Mouse (Mus musculus): ENCODE data around the gene Zfp57. TPM values are rescaled to one million over a fixed set of nuclear protein-coding genes. Genes with fewer than 3 reads are reported as not detected.

The Zfp57 gene
- total RNA-seq, 2 experiments from 2014 or later: 0.78 to 0.82 TPM

DNA sequence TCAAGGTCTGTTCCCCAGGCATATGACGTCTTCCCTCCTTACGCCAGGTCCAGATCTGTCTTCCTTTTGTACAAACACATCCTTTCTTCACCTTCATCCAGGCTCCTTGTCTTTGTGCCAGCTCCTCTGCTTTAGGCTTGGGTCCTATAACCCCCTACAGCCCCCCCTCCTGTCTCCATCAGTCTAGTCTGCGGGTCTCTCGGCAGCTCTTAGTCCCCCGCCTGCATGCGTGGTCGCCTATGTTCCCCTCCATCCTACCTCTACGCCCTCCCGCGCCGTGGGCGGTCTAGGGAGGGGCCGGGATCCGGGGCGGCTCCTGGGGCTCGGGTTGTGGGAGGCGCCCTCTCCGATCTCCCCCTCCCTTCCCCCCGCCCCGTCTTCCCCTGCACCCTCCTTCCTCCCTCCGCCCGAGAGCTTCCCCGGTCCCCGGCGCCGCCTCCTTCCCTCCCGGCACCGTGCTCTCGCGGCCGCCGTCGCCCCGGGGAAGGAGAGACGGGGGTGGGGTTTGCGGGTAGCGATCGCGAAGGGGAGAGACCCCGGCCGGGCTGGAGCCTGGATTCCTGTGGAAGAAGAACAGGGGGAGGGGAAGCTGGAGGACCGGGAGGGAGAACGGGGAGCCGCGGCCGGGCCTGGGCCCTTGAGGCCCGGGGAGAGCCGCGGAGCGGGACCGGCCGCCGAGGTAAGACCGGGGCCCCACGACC is 44.8 kb downstream of the Zfp57 start, which contains the start of gene Gabbr1:
Gene Gabbr1 (plus strand): TSS at position 356 of the 701 bp plus-strand sequence.
- peak; percentile 84 for DNase-seq

DNA sequence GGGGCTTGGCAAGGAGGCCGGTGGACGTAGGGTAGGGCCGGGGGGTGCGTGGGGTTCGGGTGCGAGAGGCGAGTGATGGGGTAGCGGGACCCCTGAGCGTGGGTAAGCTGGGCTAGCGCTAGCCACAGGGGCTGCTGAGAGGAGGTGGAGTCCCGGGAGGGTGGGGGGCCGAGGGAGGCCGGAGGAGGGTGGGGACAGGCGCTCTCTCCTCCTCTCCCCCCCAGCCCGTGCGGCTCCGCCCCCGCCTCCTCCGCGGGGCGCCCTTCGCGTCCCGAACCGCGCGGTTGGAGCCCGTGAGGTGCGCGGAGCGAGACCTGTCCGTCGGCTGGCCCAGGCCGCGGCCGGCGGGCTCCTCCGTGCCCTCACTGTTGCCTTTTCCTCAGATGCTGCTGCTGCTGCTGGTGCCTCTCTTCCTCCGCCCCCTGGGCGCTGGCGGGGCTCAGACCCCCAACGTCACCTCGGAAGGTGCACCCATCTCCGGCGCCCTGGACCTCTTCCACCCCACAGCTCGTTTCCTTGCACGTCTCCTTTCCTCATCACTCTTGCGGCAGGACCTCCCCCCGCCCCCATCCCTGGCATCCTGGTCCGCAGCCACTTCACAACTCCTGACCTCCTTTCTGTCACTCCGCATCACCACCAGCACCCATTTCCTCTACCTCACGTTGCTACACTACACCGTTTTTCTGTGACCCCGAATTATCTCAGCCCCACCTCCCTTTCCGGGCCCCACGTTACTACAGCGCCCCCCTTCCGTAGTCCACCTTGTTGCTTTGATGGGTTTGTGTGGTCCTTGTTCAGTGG is 45.5 kb downstream of the Zfp57 start:
- DNase-seq: peak; percentile 64

DNA sequence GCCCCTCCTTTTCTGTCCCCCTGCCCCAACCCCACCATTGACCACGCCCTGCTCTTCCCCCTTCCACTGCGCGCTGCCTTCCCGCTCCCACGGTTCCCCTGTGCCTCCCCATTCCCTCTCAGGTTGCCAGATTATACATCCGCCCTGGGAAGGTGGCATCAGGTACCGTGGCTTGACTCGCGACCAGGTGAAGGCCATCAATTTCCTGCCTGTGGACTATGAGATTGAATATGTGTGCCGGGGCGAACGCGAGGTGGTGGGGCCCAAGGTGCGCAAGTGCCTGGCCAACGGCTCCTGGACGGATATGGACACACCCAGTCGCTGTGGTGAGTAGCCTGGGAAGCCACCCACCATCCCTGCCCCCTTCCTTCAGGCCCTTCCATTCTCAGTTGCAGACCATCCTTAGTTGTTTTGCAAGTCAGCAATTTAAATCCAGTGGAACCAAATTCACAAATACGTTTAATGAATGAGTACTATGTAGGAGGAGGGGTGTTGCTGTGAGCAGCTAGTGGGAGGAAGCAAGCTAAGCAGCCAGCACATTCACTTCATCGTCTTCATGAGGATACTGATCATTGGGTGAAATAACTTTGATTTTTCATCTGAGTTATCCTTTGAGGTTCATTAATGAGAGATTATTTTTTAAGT is 46.5 kb downstream of the Zfp57 start:
- no peak for DNase-seq

DNA sequence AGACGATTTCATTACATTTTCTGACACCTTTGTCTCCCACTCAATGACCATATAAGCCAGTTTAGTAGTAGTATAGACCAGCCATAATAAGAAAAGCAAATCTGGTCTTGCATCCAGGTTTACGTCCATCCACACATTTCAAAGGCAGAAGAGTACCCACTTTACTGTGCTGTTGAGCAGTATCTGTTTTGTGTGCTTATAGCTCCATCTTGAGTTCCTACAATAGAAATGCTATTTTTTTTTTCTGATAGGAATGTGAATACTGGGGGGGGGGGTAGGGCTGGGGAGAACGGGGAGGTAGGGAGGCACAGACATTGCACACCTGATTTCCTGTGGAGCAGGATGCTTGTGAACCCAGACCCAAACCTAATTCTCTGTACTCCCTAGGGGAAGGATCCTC is 47.0 kb downstream of the Zfp57 start:
- no peak for DNase-seq

DNA sequence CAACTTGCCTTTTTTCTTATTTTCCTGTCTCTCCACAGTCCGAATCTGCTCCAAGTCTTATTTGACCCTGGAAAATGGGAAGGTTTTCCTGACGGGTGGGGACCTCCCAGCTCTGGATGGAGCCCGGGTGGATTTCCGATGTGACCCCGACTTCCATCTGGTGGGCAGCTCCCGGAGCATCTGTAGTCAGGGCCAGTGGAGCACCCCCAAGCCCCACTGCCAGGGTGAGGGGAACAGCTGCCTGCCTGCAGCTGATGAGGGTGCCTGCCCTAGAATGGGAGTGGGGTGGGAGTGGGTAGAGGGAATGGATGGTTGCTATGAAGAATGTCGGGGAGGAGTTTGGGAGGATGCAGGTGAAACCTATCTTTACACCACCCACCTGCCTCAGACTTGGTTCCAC is 47.4 kb downstream of the Zfp57 start:
- no peak for DNase-seq

DNA sequence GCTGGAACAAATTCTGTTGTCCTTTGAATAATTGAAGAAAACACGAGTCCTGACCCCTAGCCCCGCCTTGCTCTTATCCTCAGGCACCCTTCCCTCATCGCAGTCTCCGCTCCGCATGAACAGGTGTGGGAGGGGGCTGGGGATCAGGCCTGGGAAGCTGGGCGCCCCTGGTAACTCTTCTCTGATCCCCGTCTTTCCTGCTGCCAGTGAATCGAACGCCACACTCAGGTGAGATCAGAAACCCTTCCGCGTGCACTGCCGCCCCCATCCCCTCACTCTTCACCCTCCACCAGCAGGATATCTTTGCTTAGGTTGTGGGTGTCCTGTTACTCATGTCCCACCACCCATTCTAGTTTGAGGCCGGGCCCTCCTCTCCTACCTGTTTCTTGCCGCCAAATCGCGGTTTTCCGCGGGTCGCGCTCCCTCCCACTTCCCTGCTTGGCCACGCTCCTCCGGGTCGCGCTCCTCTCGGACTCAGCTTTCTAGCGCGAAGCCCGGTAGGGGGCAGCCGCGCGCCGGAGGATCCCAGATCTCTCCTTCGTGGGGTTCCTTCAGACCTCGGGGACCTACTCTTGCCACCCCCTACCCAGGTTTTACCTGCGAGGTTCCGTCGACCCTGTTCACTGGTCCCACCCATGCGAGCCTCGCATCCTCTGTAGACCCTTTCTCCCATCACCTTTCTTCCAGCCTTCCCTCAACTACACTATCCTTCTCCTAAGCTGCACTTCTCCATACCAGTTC is 48.8 kb downstream of the Zfp57 start:
- peak; percentile 43 for DNase-seq

DNA sequence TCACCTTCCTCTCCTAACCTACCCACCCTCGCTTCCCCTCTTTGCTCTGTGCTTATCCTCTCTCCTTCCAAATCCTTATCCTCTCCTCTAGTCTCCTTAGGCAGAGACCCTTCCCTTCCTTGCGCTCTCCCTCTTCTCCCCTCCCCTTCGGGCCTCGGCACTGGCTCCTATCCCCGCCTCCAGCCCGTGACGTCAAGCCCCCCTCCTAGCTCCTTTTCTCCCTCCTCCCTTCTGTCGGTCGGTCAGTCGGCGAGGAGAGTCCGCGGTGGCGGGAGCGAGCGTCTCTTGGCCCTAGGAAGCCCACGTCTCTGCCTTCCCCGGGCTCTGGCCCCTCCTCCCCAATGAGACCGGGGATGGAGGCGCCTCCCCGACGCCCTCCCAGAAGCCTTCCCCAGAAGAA is 49.4 kb downstream of the Zfp57 start:
- DNase-seq: peak; percentile 70

DNA sequence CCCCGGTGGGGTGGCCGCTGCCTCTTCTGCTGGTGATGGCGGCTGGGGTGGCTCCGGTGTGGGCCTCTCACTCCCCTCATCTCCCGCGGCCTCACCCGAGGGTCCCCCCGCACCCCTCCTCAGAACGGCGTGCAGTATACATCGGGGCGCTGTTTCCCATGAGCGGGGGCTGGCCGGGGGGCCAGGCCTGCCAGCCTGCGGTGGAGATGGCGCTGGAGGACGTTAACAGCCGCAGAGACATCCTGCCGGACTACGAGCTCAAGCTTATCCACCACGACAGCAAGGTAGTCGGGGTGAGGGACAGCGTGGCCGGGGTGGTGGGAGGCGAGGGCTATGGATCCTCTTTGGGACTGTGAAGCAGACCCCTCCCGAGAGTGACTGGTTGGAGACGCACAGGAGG is 49.9 kb downstream of the Zfp57 start:
- DNase-seq: no peak

DNA sequence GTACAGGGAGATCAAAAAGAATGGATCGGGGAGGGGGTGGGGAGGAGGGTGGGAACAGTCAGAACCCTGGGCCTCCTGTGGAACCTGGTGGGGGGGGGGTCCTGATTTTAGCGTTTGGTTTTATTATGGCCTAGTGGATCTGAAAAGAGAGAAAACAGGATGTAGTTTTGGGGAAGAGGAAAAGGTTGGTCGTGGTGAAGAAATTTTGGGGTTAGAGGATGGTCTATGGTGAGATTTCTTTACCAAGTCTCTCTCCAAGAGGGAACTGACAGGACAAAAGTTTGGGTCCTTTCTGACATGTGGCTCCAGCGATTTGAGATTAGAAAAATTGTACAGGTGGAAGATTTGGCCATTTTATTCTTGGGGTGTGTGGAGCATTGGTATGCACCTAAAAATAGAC is 50.8 kb downstream of the Zfp57 start:
- no peak for DNase-seq

DNA sequence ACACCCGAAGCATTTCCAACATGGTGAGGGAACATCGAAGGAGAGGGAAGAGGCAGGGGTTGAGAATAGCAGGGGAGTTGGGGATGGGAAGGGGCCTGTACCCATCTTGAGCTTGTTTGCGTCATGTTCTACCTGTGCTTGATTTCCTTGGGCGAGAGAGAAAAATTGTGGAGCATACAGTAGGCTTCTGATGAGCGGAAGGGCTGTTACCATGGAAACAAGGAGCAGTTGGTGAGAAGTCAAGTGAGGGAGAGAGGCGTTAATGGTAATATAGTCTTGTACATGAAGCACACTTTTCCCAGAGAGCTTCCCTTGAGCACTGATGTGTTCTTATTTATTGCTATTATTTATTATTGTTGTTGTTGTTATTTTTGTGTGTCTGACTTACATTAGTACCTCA is 56.0 kb downstream of the Zfp57 start:
- DNase-seq: no peak

Other genes with a start within 250 kb of the Zfp57 start
- gene H2-M10.5, start 228.3 kb upstream of the Zfp57 start, total RNA-seq (2021): not detected
- not detected for gene H2-M10.6, start 189.0 kb upstream of the Zfp57 start, total RNA-seq (2021)
- gene Trim26, start 164.0 kb upstream of the Zfp57 start, total RNA-seq (2021): 10 to 100 TPM; 15.2 to 16.7 TPM
- not detected for gene Trim15, start 134.0 kb upstream of the Zfp57 start, total RNA-seq (2021)
- gene Trim10, start 131.6 kb upstream of the Zfp57 start, total RNA-seq (2021): under 1 TPM in 1 of 2 experiments, not detected in 1; 0.16 TPM
- gene Trim40, start 111.0 kb upstream of the Zfp57 start, total RNA-seq (2021): not detected
- gene Trim31, start 103.0 kb upstream of the Zfp57 start, total RNA-seq (2021): not detected
- under 1 TPM in 1 of 2 experiments, not detected in 1; 0.38 TPM for gene Rnf39, start 58.2 kb upstream of the Zfp57 start, total RNA-seq (2021)
- gene Ppp1r11, start 49.4 kb upstream of the Zfp57 start, total RNA-seq (2021): 10 to 100 TPM; 47.3 to 64.5 TPM
- 10 to 100 TPM; 18.0 to 20.6 TPM for gene Znrd1, start 42.6 kb upstream of the Zfp57 start, total RNA-seq (2021)
- gene Znrd1as, start 42.6 kb upstream of the Zfp57 start, total RNA-seq (2021): 10 to 100 TPM; 13.7 to 15.1 TPM
- gene 2410137M14Rik, start 19.9 kb upstream of the Zfp57 start, total RNA-seq (2021): not detected
- gene H2-M5, start 11.6 kb upstream of the Zfp57 start, total RNA-seq (2021): not detected
- gene Mog, start 22.2 kb downstream of the Zfp57 start, total RNA-seq (2021): not detected
- 10 to 100 TPM in 1 of 2 experiments, 1 to 10 TPM in 1; 8.8 to 11.0 TPM for gene Gabbr1, start 44.8 kb downstream of the Zfp57 start, total RNA-seq (2021)
- gene Olfr90, start 87.3 kb downstream of the Zfp57 start, total RNA-seq (2021): not detected
- not detected for gene Olfr91, start 97.1 kb downstream of the Zfp57 start, total RNA-seq (2021)
- gene Olfr92, start 118.9 kb downstream of the Zfp57 start, total RNA-seq (2021): not detected
- not detected for gene Olfr93, start 160.3 kb downstream of the Zfp57 start, total RNA-seq (2021)
- not detected for gene Ubd, start 192.7 kb downstream of the Zfp57 start, total RNA-seq (2021)
- not detected for gene Olfr94, start 199.8 kb downstream of the Zfp57 start, total RNA-seq (2021)
- gene Olfr95, start 212.0 kb downstream of the Zfp57 start, total RNA-seq (2021): not detected
- not detected for gene Olfr96, start 219.0 kb downstream of the Zfp57 start, total RNA-seq (2021)
- gene Olfr97, start 236.2 kb downstream of the Zfp57 start, total RNA-seq (2021): not detected